Mouse (Mus musculus) gastrocnemius, postnatal 4 days (tissue): ENCODE measurements around the gene Lrrc45. TPM values are rescaled to one million over a fixed set of nuclear protein-coding genes. Genes with fewer than 3 reads are reported as not detected.
"Not testable (repeated sequence)": the region's sequence is repeated elsewhere in the genome, so short reads cannot be mapped to it uniquely, and the experiment has no call there.

Source experiments
- DNase-seq, 2 experiments: peaks; one replicate each; pipeline ENCODE4 v3.0.0; 2021 to 2022; ENCODE audit warnings: low spot score in 2 of 2, mixed read lengths in 2 of 2
- total RNA-seq, 2 experiments: library from RNA; stranded (reverse); gene quantifications; 2 replicates each; pipeline ENCODE4 v1.2.3; 2021

Lrrc45 gene
- total RNA-seq, 2 experiments from 2014 or later: 16.0 to 21.0 TPM

- DNase-seq: not testable (repeated sequence)
Observed at GRCm38 (mm10) chr11:120763121-120763999, 49.6 kb downstream of the Lrrc45 start.

GRCm38 (mm10) chr11:120767023-120767422 lies 53.3 kb downstream of the Lrrc45 start:
- not testable (repeated sequence) for DNase-seq

- no peak for DNase-seq
Observed at GRCm38 (mm10) chr11:120768206-120768605, 54.5 kb downstream of the Lrrc45 start.

Other genes starting within 250 kb of the Lrrc45 start
- gene Arl16, start 246.3 kb upstream of the Lrrc45 start, total RNA-seq: 10 to 100 TPM; 20.8 to 23.8 TPM
- gene Mrpl12, start 229.3 kb upstream of the Lrrc45 start, total RNA-seq: 100 to 1,000 TPM; 116 to 122 TPM
- gene Slc25a10, start 222.1 kb upstream of the Lrrc45 start, total RNA-seq: 10 to 100 TPM; 19.6 to 20.0 TPM
- under 1 TPM in 1 of 2 experiments, not detected in 1; 0.26 TPM for gene Gcgr, start 183.2 kb upstream of the Lrrc45 start, total RNA-seq
- 10 to 100 TPM; 74.0 to 81.3 TPM for gene Mcrip1, start 164.2 kb upstream of the Lrrc45 start, total RNA-seq
- gene Ppp1r27, start 162.8 kb upstream of the Lrrc45 start, total RNA-seq: 10 to 100 TPM; 80.7 to 99.3 TPM
- gene P4hb, start 140.7 kb upstream of the Lrrc45 start, total RNA-seq: 100 to 1,000 TPM; 527 to 538 TPM
- 100 to 1,000 TPM; 278 to 300 TPM for gene Arhgdia, start 132.3 kb upstream of the Lrrc45 start, total RNA-seq
- 100 to 1,000 TPM; 112 to 113 TPM for gene Alyref, start 115.6 kb upstream of the Lrrc45 start, total RNA-seq
- gene Anapc11, start 115.5 kb upstream of the Lrrc45 start, total RNA-seq: 10 to 100 TPM; 72.5 to 86.2 TPM
- gene Npb, start 105.4 kb upstream of the Lrrc45 start, total RNA-seq: 1 to 10 TPM in 1 of 2 experiments, not detected in 1; 1.3 TPM
- gene Pcyt2, start 96.0 kb upstream of the Lrrc45 start, total RNA-seq: 10 to 100 TPM; 36.6 to 41.4 TPM
- 10 to 100 TPM; 12.2 to 12.6 TPM for gene Sirt7, start 88.7 kb upstream of the Lrrc45 start, total RNA-seq
- gene Mafg, start 80.3 kb upstream of the Lrrc45 start, total RNA-seq: 10 to 100 TPM; 36.7 to 42.6 TPM
- gene Pycr1, start 70.2 kb upstream of the Lrrc45 start, total RNA-seq: 10 to 100 TPM; 27.6 to 29.0 TPM
- gene Myadml2, start 65.8 kb upstream of the Lrrc45 start, total RNA-seq: 10 to 100 TPM; 81.2 to 83.4 TPM
- gene Notum, start 52.8 kb upstream of the Lrrc45 start, total RNA-seq: 1 to 10 TPM; 1.2 to 1.7 TPM
- 10 to 100 TPM; 48.6 to 55.3 TPM for gene Aspscr1, start 41.0 kb upstream of the Lrrc45 start, total RNA-seq
- gene Cenpx, start 187 bp upstream of the Lrrc45 start, total RNA-seq: 10 to 100 TPM; 33.7 to 48.7 TPM
- 1 to 10 TPM; 2.5 to 4.8 TPM for gene Rac3, start 7.5 kb downstream of the Lrrc45 start, total RNA-seq
- gene Dcxr, start 13.4 kb downstream of the Lrrc45 start, total RNA-seq: 1 to 10 TPM; 4.8 to 5.3 TPM
- 10 to 100 TPM in 1 of 2 experiments, 1 to 10 TPM in 1; 9.5 to 10.4 TPM for gene Cbr2, start 18.2 kb downstream of the Lrrc45 start, total RNA-seq
- 10 to 100 TPM; 26.7 to 27.1 TPM for gene Hmga1b, start 48.9 kb downstream of the Lrrc45 start, total RNA-seq
- gene Rfng, start 70.3 kb downstream of the Lrrc45 start, total RNA-seq: 10 to 100 TPM in 1 of 2 experiments, 1 to 10 TPM in 1; 8.3 to 10.9 TPM
- gene Gps1, start 70.3 kb downstream of the Lrrc45 start, total RNA-seq: 10 to 100 TPM; 67.1 to 70.9 TPM
- 10 to 100 TPM; 37.8 TPM for gene Dus1l, start 82.5 kb downstream of the Lrrc45 start, total RNA-seq
- 10 to 100 TPM; 48.6 to 49.9 TPM for gene Fasn, start 110.6 kb downstream of the Lrrc45 start, total RNA-seq
- gene Ccdc57, start 218.9 kb downstream of the Lrrc45 start, total RNA-seq: 1 to 10 TPM; 6.2 TPM
- 100 to 1,000 TPM; 151 to 160 TPM for gene Slc16a3, start 234.6 kb downstream of the Lrrc45 start, total RNA-seq